Mouse (Mus musculus): Measurements from ENCODE around the gene Sestd1.

Gene Sestd1

GRCm38 (mm10) chr2:77151255-77151654, 129.1 kb downstream of the Sestd1 start:
- in situ Hi-C loops (cut with MboI, MseI), result loop anchor here in 1 of 2 experiments (25.0 kb wide), 1 partner anchor 864 kb away; no protein-coding TSS in a partner anchor

- in situ Hi-C loops (cut with MboI, MseI), result no loop called here
Observed at GRCm38 (mm10) chr2:77149576-77149975, 130.8 kb downstream of the Sestd1 start.

GRCm38 (mm10) chr2:77148215-77148614, 132.2 kb downstream of the Sestd1 start:
- in situ Hi-C loops (cut with MboI, MseI), result no loop called here

- in situ Hi-C loops (cut with MboI, MseI), result no loop called here
Observed at GRCm38 (mm10) chr2:77146968-77147367, 133.4 kb downstream of the Sestd1 start.

GRCm38 (mm10) chr2:77146291-77146690, 134.1 kb downstream of the Sestd1 start:
- in situ Hi-C loops (cut with MboI, MseI), result no loop called here

- in situ Hi-C loops (cut with MboI, MseI), result no loop called here
Observed at GRCm38 (mm10) chr2:77143536-77143935, 136.9 kb downstream of the Sestd1 start.

GRCm38 (mm10) chr2:77138879-77139278, 141.5 kb downstream of the Sestd1 start:
- in situ Hi-C loops (cut with MboI, MseI), result no loop called here

- in situ Hi-C loops (cut with MboI, MseI), result no loop called here
Observed at GRCm38 (mm10) chr2:77134906-77135305, 145.5 kb downstream of the Sestd1 start.

GRCm38 (mm10) chr2:77133407-77133806, 147.0 kb downstream of the Sestd1 start:
- in situ Hi-C loops (cut with MboI, MseI), result no loop called here
